24 mouse cellular contexts compared by ENCODE assay signal in genomic region chr2:79856874-79857273, GRCm38 (mm10).
A peak's percentile ranks its signal among the peaks of the same experiment; 100 is the strongest.
DNase-seq lines count a peak whose midpoint lies in the region; ATAC-seq and TF ChIP-seq lines count a peak whose summit lies in the region.
"Had no signal": no experiment of that assay in that cellular context is flagged by ENCODE, and none has a peak within 500 bp of the region (broad histone marks: within the 10 kb centered on the region; RNA-seq: fewer than 3 reads in every experiment).

No protein-coding gene starts in this region.

- no peak overlapping the region for H3K27ac ChIP-seq in MEL (ENCODE audit: control insufficient read depth, low read depth, low read length)
- H3K27ac ChIP-seq in heart, embryonic 11.5 days (ENCODE audit: low read depth, low read length), result no peak overlapping the region

- intact Hi-C loops in left cerebral cortex, postnatal 4 days (cut with DNase I), result no loop called here

- peaks cover 0 to 2% of the 10 kb centered on the region in 2 experiments; a peak in 2 of 4 replicates for H3K27me3 ChIP-seq in MEL (ENCODE audit: control insufficient read depth in 1 of 2, insufficient read depth in 2 of 2, low read length in 2 of 2)
- no peaks in the 10 kb centered on the region for H3K27me3 ChIP-seq in heart, embryonic 11.5 days (ENCODE audit: control insufficient read depth, insufficient read depth, low read length)
- H3K27me3 ChIP-seq: CH12.LX, Patski had no signal

- H3K79me2 ChIP-seq in MEL (ENCODE audit: control insufficient read depth, insufficient read depth, low read length, poor library complexity), result no peaks in the 10 kb centered on the region

- H3K9me3 ChIP-seq in MEL (replicated peaks; ENCODE audit: insufficient read depth, low read length), result no peaks in the 10 kb centered on the region
- no peaks in the 10 kb centered on the region for H3K9me3 ChIP-seq in heart, embryonic 11.5 days (replicated peaks; ENCODE audit: control insufficient read depth, low read length)
- H3K9me3 ChIP-seq: G1E had no signal

- TF ChIP-seq POLR2A in MEL (IDR thresholded peaks at IDR 0.05; ENCODE audit: control insufficient read depth in 1 of 2, insufficient read depth in 1 of 2, low read depth in 1 of 2, low read length in 2 of 2, poor library complexity in 1 of 2), result no peak

- TF ChIP-seq RAD21 in MEL (IDR thresholded peaks at IDR 0.05; ENCODE audit: low read depth, low read length), result no peak

- DNase-seq in MEL (ENCODE audit: low read depth, low spot score) (peak; percentile 13), MEL-GATA-1-ER (ENCODE audit: extremely low read depth, low read depth) (peak; percentile 26)
- DNase-seq in ovary, postnatal 36 days (ENCODE audit: low spot score), result no peak
- no peak for DNase-seq in left cerebral cortex, adult 18-20 months (ENCODE audit: low spot score in 2 of 2)
- no peak for DNase-seq in left cerebral cortex, postnatal 4 days
- DNase-seq: adrenal gland, adult 2 months; adrenal gland, adult 8-10 months; adrenal gland, postnatal 10 days; adrenal gland, postnatal 14 days; adrenal gland, postnatal 25 days; adrenal gland, postnatal 36 days; B cell, adult 2 months; cerebellum, adult 11 months; cerebellum, adult 11-12 months; cerebellum, adult 18-20 months; cerebellum, adult 2 months had no signal

- WGBS in heart, embryonic 11.5 days (ENCODE audit: insufficient replicate concordance), result 85% methylated on average over 1 of the region's 1 CpGs

- H3K36me3 ChIP-seq in MEL (ENCODE audit: control insufficient read depth in 1 of 2, insufficient read depth in 2 of 2, low read length in 2 of 2), result no peaks in the 10 kb centered on the region
- no peaks in the 10 kb centered on the region for H3K36me3 ChIP-seq in heart, embryonic 11.5 days (ENCODE audit: control insufficient read depth, insufficient read depth, low read length)
- H3K36me3 ChIP-seq: G1E had no signal

- TF ChIP-seq CTCF in MEL (IDR thresholded peaks at IDR 0.05 in 2 of 3, conservative IDR thresholded peaks at IDR 0.05 in 1 of 3; ENCODE audit: control insufficient read depth in 1 of 3, insufficient read depth in 1 of 3, low read depth in 2 of 3, low read length in 3 of 3, poor library complexity in 1 of 3, severe bottlenecking in 1 of 3), result no peak

- H3K4me3 ChIP-seq in MEL (ENCODE audit: control insufficient read depth in 1 of 2, insufficient read depth in 1 of 2, low read depth in 2 of 2, low read length in 2 of 2), result no peak overlapping the region
- H3K4me3 ChIP-seq in heart, embryonic 11.5 days (ENCODE audit: low read depth, low read length), result no peak overlapping the region

- H3K4me2 ChIP-seq in heart, embryonic 11.5 days, result no peak overlapping the region

- ATAC-seq in megakaryocyte, adult 5-6 weeks (ENCODE audit: poor library complexity, severe bottlenecking), result peak; percentile 56; the same call in 1 of the 2 replicates
- ATAC-seq in megakaryocyte progenitor cell, adult 5-6 weeks (replicated peaks; ENCODE audit: poor library complexity), result 0 out of 2 replicates have a peak, but pooled peaks have one; percentile 31
- ATAC-seq in heart, embryonic 11.5 days (replicated peaks; ENCODE audit: insufficient number of reproducible peaks, low FRiP score, low TSS enrichment), result no peak
- ATAC-seq: activated CD4-positive, CD25-positive, alpha-beta regulatory T cell, adult 4 months; CD4-positive, CD25-positive, alpha-beta regulatory T cell, adult 4 months; Patski had no signal

- no peaks in the 10 kb centered on the region for H3K4me1 ChIP-seq in MEL (ENCODE audit: control insufficient read depth in 1 of 2, insufficient read depth in 2 of 2, low read length in 2 of 2)
- no peaks in the 10 kb centered on the region for H3K4me1 ChIP-seq in heart, embryonic 11.5 days (ENCODE audit: control insufficient read depth, insufficient read depth, low read length)

- H3K9ac ChIP-seq in MEL (ENCODE audit: control insufficient read depth, low read depth, low read length, poor library complexity, severe bottlenecking), result no peak overlapping the region
- H3K9ac ChIP-seq in heart, embryonic 11.5 days (ENCODE audit: low read depth, low read length), result no peak overlapping the region

- no peak for TF ChIP-seq EP300 in MEL (IDR thresholded peaks at IDR 0.05; ENCODE audit: low read depth in 1 of 2, low read length in 2 of 2)

TF ChIP-seq in MEL, 35 proteins besides CTCF, POLR2A, EP300 and RAD21:
- TF ChIP-seq RCOR1 (IDR thresholded peaks at IDR 0.05; ENCODE audit: low read depth, low read length), result peak; percentile 17; the same call in 1 of the 2 replicates
- no peak for TF ChIP-seq CHD2 (IDR thresholded peaks at IDR 0.05; ENCODE audit: low read length)

Comparison
In these comparisons a context has a peak if more than half of its experiments do, and no peak if none do; other contexts are left out.
1. DNase-seq: peak in MEL (single experiment) and MEL-GATA-1-ER (single experiment); none in ovary, postnatal 36 days (single experiment), left cerebral cortex, adult 18-20 months (0 of 2) and left cerebral cortex, postnatal 4 days (single experiment).